Mouse (Mus musculus) hindbrain, embryonic 12.5 days (tissue): ENCODE results near the gene Urah. TPM values are rescaled to one million over a fixed set of nuclear protein-coding genes. Genes with fewer than 3 reads are reported as not detected.

ENCODE experiments used
- ATAC-seq: fragments of 200-750 bp; cut with Nextera tagmentation; 2 replicates; pipeline ENCODE4 v1.8.0; 2017; ENCODE audit warnings: moderate TSS enrichment; ENCODE audit not compliant: low FRiP score
- H3K27ac ChIP-seq: fragments of 300-500 bp; sonication (generic); 2 replicates; pipeline ENCODE4 v1.5.1; 2016; ENCODE audit warnings: mild to moderate bottlenecking
- H3K27me3 ChIP-seq: fragments of 300-500 bp; sonication (generic); 2 replicates; pipeline ENCODE4 v1.6.1; 2016; ENCODE audit warnings: mild to moderate bottlenecking
- H3K36me3 ChIP-seq: fragments of 300-500 bp; sonication (generic); 2 replicates; pipeline ENCODE4 v1.6.1; 2016; ENCODE audit warnings: mild to moderate bottlenecking
- H3K4me1 ChIP-seq: fragments of 300-500 bp; sonication (generic); 2 replicates; pipeline ENCODE4 v1.6.1; 2016
- H3K4me2 ChIP-seq: fragments of 300-500 bp; sonication (generic); replicated peaks from 2 replicates; pipeline ENCODE4 v1.6.1; 2016; ENCODE audit warnings: mild to moderate bottlenecking
- H3K4me3 ChIP-seq: fragments of 300-500 bp; sonication (generic); 2 replicates; pipeline ENCODE4 v1.5.1; 2016; ENCODE audit warnings: mild to moderate bottlenecking
- H3K9ac ChIP-seq: fragments of 300-500 bp; sonication (generic); 2 replicates; pipeline ENCODE4 v1.6.1; 2016; ENCODE audit warnings: mild to moderate bottlenecking, moderate library complexity
- H3K9me3 ChIP-seq: fragments of 300-500 bp; sonication (generic); replicated peaks from 2 replicates; pipeline ENCODE4 v1.6.1; 2016; ENCODE audit warnings: mild to moderate bottlenecking
- WGBS: fragments of 180-500 bp; shearing (Covaris S2); methylation state at CpG from one replicate; pipeline ENCODE4 v1.1.7; 2016; 5-methylcytosine and 5-hydroxymethylcytosine counted together
- polyA plus RNA-seq: library from polyadenylated mRNA; unstranded; fragments of >200 nt; fragmentation: Nextera tagmentation; extraction: Ambion mirVana; gene quantifications from 2 replicates; pipeline ENCODE4 v1.2.1, GENCODE M21; 2016

Urah gene
- polyA plus RNA-seq, 1 experiment from 2014 or later = not detected

- H3K27me3 ChIP-seq = peaks cover 19% of the 10 kb centered on the region
- no peak overlapping the region for H3K4me2 ChIP-seq
- 63% methylated on average over 4 of the region's 4 CpGs for WGBS
- ATAC-seq = no peak
- no peak overlapping the region for H3K9ac ChIP-seq
- no peaks in the 10 kb centered on the region for H3K9me3 ChIP-seq
- no peaks in the 10 kb centered on the region for H3K36me3 ChIP-seq
- H3K4me1 ChIP-seq = no peaks in the 10 kb centered on the region
- no peak overlapping the region for H3K27ac ChIP-seq
- no peak overlapping the region for H3K4me3 ChIP-seq
These were observed 10.9 kb downstream of the Urah start for GRCm38 (mm10) chr7:140845683-140846082.

GRCm38 (mm10) chr7:140846676-140847075 is 11.9 kb downstream of the Urah start:
- Histone ChIP-seq H3K9ac (no peak overlapping the region), H3K27me3 (peaks cover 12% of the 10 kb centered on the region), H3K4me3 (no peak overlapping the region), H3K27ac (no peak overlapping the region), H3K9me3 (no peaks in the 10 kb centered on the region), H3K4me2 (no peak overlapping the region), H3K4me1 (no peaks in the 10 kb centered on the region), H3K36me3 (peaks cover 4% of the 10 kb centered on the region)
- ATAC-seq = no peak
- WGBS = 89% methylated on average over 10 of the region's 10 CpGs

- no peak within 1 kb of the TSS for H3K4me2 ChIP-seq
- no peaks in the 10 kb centered on the region for H3K4me1 ChIP-seq
- 76% methylated on average over 11 of the region's 11 CpGs for WGBS
- H3K9ac ChIP-seq = no peak within 1 kb of the TSS
- peaks cover 9% of the 10 kb centered on the region; the same call in 1 of the 2 replicates for H3K27me3 ChIP-seq
- H3K36me3 ChIP-seq = peaks cover 17% of the 10 kb centered on the region
- ATAC-seq = no peak
- no peaks in the 10 kb centered on the region for H3K9me3 ChIP-seq
- no peak within 1 kb of the TSS for H3K27ac ChIP-seq
- no peak within 1 kb of the TSS for H3K4me3 ChIP-seq
These were observed 13.2 kb downstream of the Urah start, which contains the start of gene Odf3 for GRCm38 (mm10) chr7:140847755-140848580. TSS of gene Odf3 (plus strand) at chr7:140847805.

GRCm38 (mm10) chr7:140848591-140848990 is 13.8 kb downstream of the Urah start:
- no peak overlapping the region for H3K27ac ChIP-seq
- ATAC-seq = no peak
- 90% methylated on average over 10 of the region's 10 CpGs for WGBS
- H3K4me2 ChIP-seq = no peak overlapping the region
- peaks cover 9% of the 10 kb centered on the region; the same call in 1 of the 2 replicates for H3K27me3 ChIP-seq
- H3K9ac ChIP-seq = no peak overlapping the region
- H3K4me1 ChIP-seq = no peaks in the 10 kb centered on the region
- no peak overlapping the region for H3K4me3 ChIP-seq
- H3K9me3 ChIP-seq = no peaks in the 10 kb centered on the region
- peaks cover 23% of the 10 kb centered on the region for H3K36me3 ChIP-seq

GRCm38 (mm10) chr7:140851916-140852315 is 17.1 kb downstream of the Urah start:
- Histone ChIP-seq H3K4me1 (peaks cover 10% of the 10 kb centered on the region), H3K36me3 (peaks cover 34% of the 10 kb centered on the region), H3K4me3 (no peak overlapping the region), H3K27ac (no peak overlapping the region), H3K27me3 (no peaks in the 10 kb centered on the region), H3K9me3 (no peaks in the 10 kb centered on the region), H3K9ac (no peak overlapping the region), H3K4me2 (no peak overlapping the region)
- 94% methylated on average over 4 of the region's 4 CpGs for WGBS
- no peak for ATAC-seq

- ATAC-seq = no peak
- no peak overlapping the region for H3K9ac ChIP-seq
- no peak overlapping the region for H3K4me2 ChIP-seq
- peaks cover 17% of the 10 kb centered on the region for H3K4me1 ChIP-seq
- H3K9me3 ChIP-seq = no peaks in the 10 kb centered on the region
- H3K36me3 ChIP-seq = peaks cover 35% of the 10 kb centered on the region
- no peak overlapping the region for H3K27ac ChIP-seq
- H3K4me3 ChIP-seq = no peak overlapping the region
- WGBS = 95% methylated on average over 9 of the region's 9 CpGs
- no peaks in the 10 kb centered on the region for H3K27me3 ChIP-seq
These were observed 18.6 kb downstream of the Urah start for GRCm38 (mm10) chr7:140853386-140853785.

GRCm38 (mm10) chr7:140854483-140854882 is 19.7 kb downstream of the Urah start:
- Histone ChIP-seq H3K9ac (no peak overlapping the region), H3K9me3 (no peaks in the 10 kb centered on the region), H3K27ac (no peak overlapping the region), H3K36me3 (peaks cover 46% of the 10 kb centered on the region), H3K4me2 (no peak overlapping the region), H3K4me1 (peaks cover 28% of the 10 kb centered on the region), H3K4me3 (no peak overlapping the region), H3K27me3 (no peaks in the 10 kb centered on the region)
- no peak for ATAC-seq
- WGBS = 94% methylated on average over 18 of the region's 18 CpGs

DNA sequence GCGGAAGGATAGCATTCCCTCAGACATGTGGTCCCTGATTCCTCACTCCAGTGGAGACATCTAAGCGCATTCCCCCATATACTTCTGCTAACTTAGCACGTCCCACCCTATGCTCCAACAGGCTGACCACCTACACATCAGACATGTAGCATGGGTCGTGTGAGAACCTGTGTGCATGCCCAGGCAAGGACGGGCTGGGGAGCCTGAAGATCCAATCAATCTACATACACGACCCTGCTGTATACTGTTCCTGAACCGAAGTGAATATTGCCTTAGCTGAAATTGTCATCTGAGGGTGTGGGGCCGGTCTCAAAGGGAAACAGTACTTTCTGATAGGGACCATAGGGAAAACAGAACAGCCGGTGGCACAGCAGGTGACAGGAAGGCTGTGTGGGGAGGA is 20.4 kb downstream of the Urah start:
- WGBS = 76% methylated on average over 9 of the region's 9 CpGs
- no peak overlapping the region for H3K27ac ChIP-seq
- H3K9me3 ChIP-seq = no peaks in the 10 kb centered on the region
- H3K4me2 ChIP-seq = peak overlapping the region; percentile 99
- ATAC-seq = no peak
- peaks cover 53% of the 10 kb centered on the region for H3K36me3 ChIP-seq
- no peaks in the 10 kb centered on the region for H3K27me3 ChIP-seq
- peak overlapping the region; percentile 95 for H3K9ac ChIP-seq
- H3K4me1 ChIP-seq = peaks cover 31% of the 10 kb centered on the region
- H3K4me3 ChIP-seq = peak overlapping the region; percentile 75

- H3K9ac ChIP-seq = peak within 1 kb of the TSS; percentile 95
- H3K4me1 ChIP-seq = peaks cover 31% of the 10 kb centered on the region
- H3K9me3 ChIP-seq = no peaks in the 10 kb centered on the region
- H3K4me2 ChIP-seq = peak within 1 kb of the TSS; percentile 99
- H3K36me3 ChIP-seq = peaks cover 62% of the 10 kb centered on the region
- peak within 1 kb of the TSS; percentile 75 for H3K4me3 ChIP-seq
- ATAC-seq = peak; percentile 79
- peak within 1 kb of the TSS; percentile 90 for H3K27ac ChIP-seq
- under 1% methylated on average over 51 of the region's 51 CpGs for WGBS
- no peaks in the 10 kb centered on the region for H3K27me3 ChIP-seq
These were observed 21.3 kb downstream of the Urah start, which contains the start of gene Gm45785 for GRCm38 (mm10) chr7:140855860-140856784. TSS of gene Gm45785 (minus strand) at chr7:140856331.

DNA sequence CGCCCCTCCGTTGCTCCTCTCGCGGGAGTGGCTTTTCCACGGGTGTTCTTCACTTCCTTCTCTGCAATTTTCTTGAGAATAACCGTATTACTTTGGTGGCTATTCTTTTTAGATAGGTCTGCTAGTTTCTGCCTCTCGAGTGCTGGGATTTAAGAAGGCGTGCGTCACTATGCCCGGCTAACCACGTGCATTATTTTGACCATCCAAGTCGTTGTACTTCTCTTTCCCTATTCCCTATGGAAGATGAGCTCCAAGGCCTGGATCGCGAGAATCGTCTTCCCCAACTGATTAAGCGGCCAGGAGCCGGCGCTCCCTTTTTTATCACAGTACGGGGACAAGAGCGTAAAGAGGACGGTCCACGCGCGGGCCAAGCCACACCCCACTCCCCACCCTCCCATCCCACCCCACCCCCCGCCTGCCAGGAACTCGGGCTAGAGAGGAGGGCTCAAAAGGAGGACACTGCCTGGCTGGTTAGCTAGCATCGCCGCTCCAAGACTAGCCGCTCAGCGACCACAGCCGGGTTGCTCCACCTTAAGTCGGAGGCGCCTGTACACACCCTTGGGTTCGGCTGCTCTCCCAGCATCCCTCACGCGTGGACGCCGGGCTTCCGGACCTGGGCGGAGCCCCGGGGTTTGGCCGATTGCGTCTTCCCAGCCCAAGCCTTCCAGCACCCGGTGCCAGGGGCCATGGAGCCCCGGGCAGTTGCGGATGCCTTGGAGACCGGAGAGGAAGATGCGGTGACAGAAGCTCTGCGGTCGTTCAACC is 22.1 kb downstream of the Urah start, which contains the start of gene Ric8a:
Gene Ric8a (plus strand): TSS at position 173 of the 765 bp plus-strand sequence.
- H3K4me1 ChIP-seq = peaks cover 31% of the 10 kb centered on the region
- peak within 1 kb of the TSS; percentile 75 for H3K4me3 ChIP-seq
- H3K4me2 ChIP-seq = peak within 1 kb of the TSS; percentile 99
- peaks cover 63% of the 10 kb centered on the region for H3K36me3 ChIP-seq
- ATAC-seq = peak; percentile 75
- H3K9ac ChIP-seq = peak within 1 kb of the TSS; percentile 95
- no peaks in the 10 kb centered on the region for H3K9me3 ChIP-seq
- peak within 1 kb of the TSS; percentile 90 for H3K27ac ChIP-seq
- WGBS = under 1% methylated on average over 50 of the region's 50 CpGs
- H3K27me3 ChIP-seq = no peaks in the 10 kb centered on the region

DNA sequence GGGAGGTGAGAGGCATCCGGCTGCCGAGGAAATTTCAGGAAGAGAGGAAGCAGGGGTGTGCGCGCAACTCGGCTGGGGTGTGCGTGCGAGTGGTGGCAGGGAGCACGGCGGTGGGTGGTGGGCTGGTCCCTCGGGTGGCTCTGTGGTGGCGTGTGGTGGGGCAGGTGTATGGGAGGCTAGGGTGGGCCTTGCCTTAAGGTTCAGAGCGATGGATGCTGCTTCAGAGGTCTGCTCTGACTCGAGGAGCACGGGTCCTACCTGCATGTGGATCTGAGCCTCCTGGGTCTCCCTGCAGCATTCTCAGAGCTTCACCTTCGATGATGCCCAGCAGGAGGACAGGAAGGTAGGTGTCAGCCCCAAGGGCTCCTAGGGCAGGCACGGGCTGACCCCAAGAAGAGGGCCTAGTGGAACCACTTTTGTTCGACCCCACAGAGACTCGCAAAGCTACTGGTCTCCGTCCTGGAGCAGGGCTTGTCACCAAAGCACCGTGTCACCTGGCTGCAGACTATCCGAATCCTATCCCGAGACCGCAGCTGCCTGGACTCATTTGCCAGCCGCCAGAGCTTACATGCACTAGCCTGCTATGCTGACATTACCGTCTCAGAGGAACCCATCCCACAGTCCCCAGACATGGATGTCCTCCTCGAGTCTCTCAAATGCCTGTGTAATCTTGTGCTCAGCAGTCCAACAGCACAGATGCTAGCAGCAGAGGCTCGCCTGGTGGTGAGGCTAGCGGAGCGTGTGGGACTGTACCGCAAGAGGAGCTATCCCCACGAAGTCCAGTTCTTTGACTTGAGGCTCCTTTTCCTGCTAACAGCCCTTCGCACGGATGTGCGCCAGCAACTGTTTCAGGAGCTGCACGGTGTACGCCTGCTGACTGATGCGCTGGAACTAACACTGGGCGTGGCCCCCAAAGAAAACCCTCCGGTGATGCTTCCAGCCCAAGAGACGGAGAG is 23.0 kb downstream of the Urah start, which contains the start of gene Bet1l:
Gene Bet1l (minus strand): TSS at position 28 of the 956 bp plus-strand sequence.
- Histone ChIP-seq H3K27me3 (no peaks in the 10 kb centered on the region), H3K4me2 (peak within 1 kb of the TSS; percentile 99), H3K36me3 (peaks cover 63% of the 10 kb centered on the region), H3K9ac (peak within 1 kb of the TSS; percentile 95), H3K4me1 (peaks cover 31% of the 10 kb centered on the region), H3K9me3 (no peaks in the 10 kb centered on the region), H3K4me3 (peak within 1 kb of the TSS; percentile 75), H3K27ac (peak within 1 kb of the TSS; percentile 90)
- WGBS = 37% methylated on average over 40 of the region's 40 CpGs
- ATAC-seq = peak; percentile 62
